Mouse (Mus musculus) kidney, adult 2 months (tissue): Measurements from ENCODE around the gene Blvra.

Experiments
- CTCF ChIP-seq: fragments of 200-500 bp; conservative IDR thresholded peaks from 2 replicates; pipeline ENCODE4 v1.5.1; 2011; ENCODE audit warnings: low read depth, mild to moderate bottlenecking, control low read depth, low read length, moderate library complexity, mixed read lengths; ENCODE audit not compliant: insufficient read depth, insufficient read length
- POLR2A ChIP-seq: fragments of 200-500 bp; IDR thresholded peaks from one replicate; pipeline ENCODE4 v1.6.1; 2011; ENCODE audit warnings: low read depth, low read length, control low read depth

DNA sequence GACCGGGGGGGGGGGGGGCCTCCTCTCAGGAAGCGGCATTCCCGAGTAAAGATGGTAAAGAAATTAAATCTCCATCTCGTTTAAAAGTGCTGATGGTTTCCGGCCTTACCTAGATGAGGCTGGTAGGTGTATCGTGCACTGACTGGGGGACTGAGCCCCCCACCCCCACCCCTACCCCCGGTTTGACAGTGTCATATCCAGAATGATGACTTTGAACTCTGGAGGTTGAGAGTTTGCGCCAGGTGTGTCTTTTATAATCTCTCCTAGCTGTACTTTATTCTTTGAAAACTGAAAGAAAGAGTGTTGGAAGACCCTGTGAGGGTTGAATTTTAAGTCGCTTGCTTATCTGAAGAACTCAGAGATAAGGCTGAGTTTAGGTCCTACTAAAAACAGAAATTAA is 414 bp downstream of the Blvra start:
- TF ChIP-seq CTCF, result no peak
- TF ChIP-seq POLR2A, result no peak
